Mouse (Mus musculus) liver, embryonic 14.5 days (tissue): ENCODE measurements around the gene Epyc.

Source experiments
- CTCF ChIP-seq: IDR thresholded peaks from 2 replicates; pipeline ENCODE4 v1.5.1; 2016; ENCODE audit warnings: antibody characterized with exemption, low read depth, control low read depth
- EP300 ChIP-seq: IDR thresholded peaks from 2 replicates; pipeline ENCODE4 v1.6.1; 2016; ENCODE audit warnings: antibody characterized with exemption, low read depth

DNA sequence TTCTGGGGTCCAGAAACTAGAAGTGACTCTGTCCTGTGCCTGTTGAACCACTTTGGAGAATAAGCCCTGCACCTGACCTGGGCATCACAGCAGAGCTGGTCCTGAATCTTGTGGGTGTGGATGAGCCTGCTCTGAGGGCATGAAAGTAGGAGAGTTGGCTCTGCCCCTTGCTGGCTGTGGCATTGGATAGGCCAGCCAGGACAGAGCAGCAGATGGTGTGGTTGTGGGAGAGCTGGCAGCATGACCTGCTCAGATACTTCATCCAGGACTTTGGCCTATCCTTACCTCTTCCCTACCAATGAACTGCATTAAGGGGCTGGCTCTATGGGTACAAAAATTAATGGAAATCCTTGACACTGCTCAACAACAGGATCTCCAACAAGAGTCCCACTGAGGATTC is 40.6 kb upstream of the Epyc start:
- TF ChIP-seq CTCF (no peak), EP300 (no peak)
